Mouse (Mus musculus): Measurements from ENCODE around the gene Mroh7. TPM values are rescaled to one million over a fixed set of nuclear protein-coding genes. Genes with fewer than 3 reads are reported as not detected.
"Not testable (repeated sequence)": the region's sequence is repeated elsewhere in the genome, so short reads cannot be mapped to it uniquely, and the experiment has no call there.

Gene Mroh7
- polyA plus RNA-seq, 1 experiment = 9.2 TPM

- no peak overlapping the region for H3K27ac ChIP-seq (ENCODE audit: insufficient read depth, low read depth, low read length)
- no peak for TF ChIP-seq CTCF (conservative IDR thresholded peaks at IDR 0.05; ENCODE audit: insufficient read depth, insufficient read length, low read depth, low read length)
- TF ChIP-seq POLR2A (IDR thresholded peaks at IDR 0.05; ENCODE audit: low read depth, low read length) = no peak
- H3K27me3 ChIP-seq (replicated peaks; ENCODE audit: control insufficient read depth, insufficient read depth, low read length) = no peaks in the 10 kb centered on the region
- H3K4me1 ChIP-seq (ENCODE audit: control insufficient read depth, insufficient read depth, low read length) = peaks cover 3% of the 10 kb centered on the region
- peak; percentile 34 for DNase-seq
- H3K4me3 ChIP-seq (ENCODE audit: insufficient read depth, low read depth, low read length) = no peak overlapping the region
- H3K36me3 ChIP-seq (ENCODE audit: control insufficient read depth, insufficient read depth, low read length) = no peaks in the 10 kb centered on the region
- 34% methylated on average over 7 of the region's 7 CpGs for WGBS
These were observed 33.4 kb upstream of the Mroh7 start for GRCm38 (mm10) chr4:106764166-106764565.

GRCm38 (mm10) chr4:106751726-106752125, 21.0 kb upstream of the Mroh7 start:
- 77% methylated on average over 6 of the region's 6 CpGs for WGBS
- H3K4me1 ChIP-seq (ENCODE audit: control insufficient read depth, insufficient read depth, low read length) = no peaks in the 10 kb centered on the region
- H3K36me3 ChIP-seq (ENCODE audit: control insufficient read depth, insufficient read depth, low read length) = no peaks in the 10 kb centered on the region
- no peak overlapping the region for H3K4me3 ChIP-seq (ENCODE audit: insufficient read depth, low read depth, low read length)
- no peak for DNase-seq
- TF ChIP-seq POLR2A (IDR thresholded peaks at IDR 0.05; ENCODE audit: low read depth, low read length) = no peak
- no peak for TF ChIP-seq CTCF (conservative IDR thresholded peaks at IDR 0.05; ENCODE audit: insufficient read depth, insufficient read length, low read depth, low read length)
- no peaks in the 10 kb centered on the region for H3K27me3 ChIP-seq (replicated peaks; ENCODE audit: control insufficient read depth, insufficient read depth, low read length)
- H3K27ac ChIP-seq (ENCODE audit: insufficient read depth, low read depth, low read length) = no peak overlapping the region

- peak; percentile 74 for TF ChIP-seq CTCF (conservative IDR thresholded peaks at IDR 0.05; ENCODE audit: insufficient read depth, insufficient read length, low read depth, low read length)
- no peak for TF ChIP-seq POLR2A (IDR thresholded peaks at IDR 0.05; ENCODE audit: low read depth, low read length)
- no peak overlapping the region for H3K27ac ChIP-seq (ENCODE audit: insufficient read depth, low read depth, low read length)
- H3K36me3 ChIP-seq (ENCODE audit: control insufficient read depth, insufficient read depth, low read length) = no peaks in the 10 kb centered on the region
- no peaks in the 10 kb centered on the region for H3K27me3 ChIP-seq (replicated peaks; ENCODE audit: control insufficient read depth, insufficient read depth, low read length)
- no peak overlapping the region for H3K4me3 ChIP-seq (ENCODE audit: insufficient read depth, low read depth, low read length)
- peak; percentile 53 for DNase-seq
- WGBS = 21% methylated on average over 7 of the region's 7 CpGs
- no peaks in the 10 kb centered on the region for H3K4me1 ChIP-seq (ENCODE audit: control insufficient read depth, insufficient read depth, low read length)
These were observed 19.0 kb upstream of the Mroh7 start for GRCm38 (mm10) chr4:106749699-106750098.

- Histone ChIP-seq H3K36me3 (ENCODE audit: control insufficient read depth, insufficient read depth, low read length) (no peaks in the 10 kb centered on the region), H3K27me3 (replicated peaks; ENCODE audit: control insufficient read depth, insufficient read depth, low read length) (no peaks in the 10 kb centered on the region), H3K4me1 (ENCODE audit: control insufficient read depth, insufficient read depth, low read length) (no peaks in the 10 kb centered on the region), H3K27ac (ENCODE audit: insufficient read depth, low read depth, low read length) (no peak overlapping the region), H3K4me3 (ENCODE audit: insufficient read depth, low read depth, low read length) (no peak overlapping the region)
- TF ChIP-seq CTCF (conservative IDR thresholded peaks at IDR 0.05; ENCODE audit: insufficient read depth, insufficient read length, low read depth, low read length) (no peak), POLR2A (IDR thresholded peaks at IDR 0.05; ENCODE audit: low read depth, low read length) (no peak)
- WGBS = 88% methylated on average over 1 of the region's 1 CpGs
- DNase-seq = no peak
These were observed 16.4 kb upstream of the Mroh7 start for GRCm38 (mm10) chr4:106747001-106747580.

- WGBS = 81% methylated on average over 7 of the region's 7 CpGs
These were observed 15.1 kb upstream of the Mroh7 start for GRCm38 (mm10) chr4:106745862-106746261.

GRCm38 (mm10) chr4:106737904-106738303, 7.2 kb upstream of the Mroh7 start:
- DNase-seq = peak; percentile 79
- peak overlapping the region; percentile 82 for H3K27ac ChIP-seq (ENCODE audit: insufficient read depth, low read depth, low read length)
- H3K36me3 ChIP-seq (ENCODE audit: control insufficient read depth, insufficient read depth, low read length) = no peaks in the 10 kb centered on the region
- no peak overlapping the region for H3K4me3 ChIP-seq (ENCODE audit: insufficient read depth, low read depth, low read length)
- H3K27me3 ChIP-seq (replicated peaks; ENCODE audit: control insufficient read depth, insufficient read depth, low read length) = no peaks in the 10 kb centered on the region
- TF ChIP-seq CTCF (conservative IDR thresholded peaks at IDR 0.05; ENCODE audit: insufficient read depth, insufficient read length, low read depth, low read length) = no peak
- TF ChIP-seq POLR2A (IDR thresholded peaks at IDR 0.05; ENCODE audit: low read depth, low read length) = no peak
- peaks cover 2% of the 10 kb centered on the region; the same call in 1 of the 2 replicates for H3K4me1 ChIP-seq (ENCODE audit: control insufficient read depth, insufficient read depth, low read length)
- 40% methylated on average over 3 of the region's 3 CpGs for WGBS

More at GRCm38 (mm10) chr4:106745862-106746261, 15.1 kb upstream of the Mroh7 start:
- no peak for DNase-seq
- H3K4me3 ChIP-seq (ENCODE audit: insufficient read depth, low read depth, low read length) = no peak overlapping the region
- no peaks in the 10 kb centered on the region for H3K36me3 ChIP-seq (ENCODE audit: control insufficient read depth, insufficient read depth, low read length)
- no peaks in the 10 kb centered on the region for H3K4me1 ChIP-seq (ENCODE audit: control insufficient read depth, insufficient read depth, low read length)
- no peak overlapping the region for H3K27ac ChIP-seq (ENCODE audit: insufficient read depth, low read depth, low read length)
- H3K27me3 ChIP-seq (replicated peaks; ENCODE audit: control insufficient read depth, insufficient read depth, low read length) = no peaks in the 10 kb centered on the region
- TF ChIP-seq CTCF (conservative IDR thresholded peaks at IDR 0.05; ENCODE audit: insufficient read depth, insufficient read length, low read depth, low read length) (no peak), POLR2A (IDR thresholded peaks at IDR 0.05; ENCODE audit: low read depth, low read length) (no peak)

GRCm38 (mm10) chr4:106736884-106737283, 6.2 kb upstream of the Mroh7 start:
- 68% methylated on average over 1 of the region's 1 CpGs for WGBS
- H3K4me1 ChIP-seq (ENCODE audit: control insufficient read depth, insufficient read depth, low read length); H3K27ac ChIP-seq (ENCODE audit: insufficient read depth, low read depth, low read length); DNase-seq; H3K4me3 ChIP-seq (ENCODE audit: insufficient read depth, low read depth, low read length); H3K27me3 ChIP-seq (replicated peaks; ENCODE audit: control insufficient read depth, insufficient read depth, low read length); H3K36me3 ChIP-seq (ENCODE audit: control insufficient read depth, insufficient read depth, low read length): not testable (repeated sequence)

All from kidney, adult 2 months (tissue).